Mouse (Mus musculus): ENCODE measurements around the gene Fbxw5. TPM values are rescaled to one million over a fixed set of nuclear protein-coding genes. Genes with fewer than 3 reads are reported as not detected.
"Not testable (repeated sequence)": the region's sequence is repeated elsewhere in the genome, so short reads cannot be mapped to it uniquely, and the experiment has no call there.

Gene Fbxw5
- total RNA-seq, 4 experiments from 2014 or later, result 79.4 to 105 (median 88.7) TPM

DNA sequence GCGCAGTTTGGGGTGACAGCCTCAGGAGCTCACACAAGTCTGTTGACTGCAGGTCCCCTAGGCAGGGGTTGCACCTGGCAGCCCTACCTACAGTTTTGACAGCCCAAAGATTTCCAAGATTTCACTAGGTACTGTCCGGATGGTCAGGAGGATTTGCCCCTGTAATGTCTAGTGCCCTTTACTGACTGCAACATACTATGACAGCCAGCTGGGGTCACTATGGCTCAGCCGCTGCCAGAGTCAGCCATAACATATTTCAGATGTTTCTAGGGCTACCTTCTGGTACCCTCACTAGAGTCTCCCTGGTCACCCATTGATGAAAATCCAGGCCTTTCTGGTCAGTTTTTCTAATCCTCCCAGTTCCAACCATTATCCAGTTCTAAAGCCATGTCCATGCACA, 9.4 kb downstream of the Fbxw5 start:
- no peak for DNase-seq (ENCODE audit: low spot score)

DNA sequence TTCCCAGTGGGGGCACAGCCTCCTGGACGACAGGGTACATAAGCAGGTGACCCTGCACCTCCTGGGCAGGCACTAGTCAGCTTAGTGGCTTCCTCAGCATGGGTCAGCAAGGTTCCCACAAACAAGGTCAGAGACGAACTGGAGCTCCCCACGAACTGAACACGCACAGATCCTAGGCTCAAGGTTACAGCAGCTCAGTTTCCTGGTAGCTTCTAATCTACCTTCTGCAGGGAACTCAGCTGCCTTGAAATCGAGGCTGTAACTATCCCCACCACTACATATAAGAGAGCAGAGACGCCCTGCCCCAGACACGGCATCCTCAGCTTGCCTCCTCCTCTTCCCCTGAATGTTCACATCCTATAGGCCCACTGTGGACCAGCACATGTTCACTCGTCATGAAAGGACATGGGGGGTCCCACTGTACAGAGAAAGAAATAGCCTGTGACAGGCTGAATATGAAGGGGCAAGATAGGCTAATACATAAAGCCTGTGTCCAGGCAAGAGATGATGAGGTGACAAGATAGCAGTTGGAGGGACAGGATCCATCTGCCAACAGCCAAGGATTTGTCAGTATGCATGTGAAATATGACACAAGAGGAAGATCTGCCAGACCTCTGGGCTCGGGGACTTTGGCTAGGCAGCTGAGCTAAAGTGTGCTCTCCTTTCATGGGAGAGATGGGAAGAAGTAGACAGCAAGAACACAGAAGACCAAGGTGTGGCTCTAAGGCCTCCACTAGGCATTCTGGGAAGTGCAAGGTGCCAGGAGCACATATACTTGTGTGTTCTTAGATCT, 26.2 kb downstream of the Fbxw5 start:
- DNase-seq (ENCODE audit: low spot score), result no peak

- DNase-seq (ENCODE audit: low spot score), result no peak
These were observed 33.2 kb downstream of the Fbxw5 start for GRCm38 (mm10) chr2:25533707-25534106.

DNA sequence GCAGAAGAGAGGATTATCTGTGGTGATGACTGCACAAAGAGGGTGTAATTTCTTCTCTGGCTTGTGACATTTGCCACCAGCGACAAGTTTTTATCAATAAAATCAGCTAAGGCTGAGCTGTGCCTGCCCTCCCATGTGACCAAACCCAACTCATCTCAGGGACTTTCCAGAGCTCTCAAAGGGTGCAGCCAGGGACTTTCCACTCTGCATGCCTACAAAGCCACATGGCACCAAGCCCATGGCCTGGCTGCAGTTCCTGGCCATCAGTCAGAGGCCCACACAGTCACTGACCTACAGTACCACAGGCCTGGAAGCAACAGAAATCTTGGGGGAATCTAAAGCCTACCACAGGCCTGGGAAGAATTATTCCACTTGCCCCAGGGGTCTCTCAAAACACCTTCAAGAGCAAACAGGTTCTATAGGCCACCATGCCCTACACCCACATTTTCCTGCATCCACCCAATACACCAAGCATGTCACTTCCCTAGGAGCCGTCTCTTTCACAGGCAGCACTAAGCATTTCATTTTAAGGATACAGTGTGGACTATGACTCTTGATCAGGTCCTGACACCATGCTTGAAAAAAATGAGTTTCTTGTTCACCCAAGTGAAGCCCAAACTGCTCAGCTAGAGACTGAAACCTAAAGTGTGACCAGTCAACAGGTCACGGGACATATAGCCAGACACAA, 33.8 kb downstream of the Fbxw5 start:
- peak; percentile 86 for DNase-seq (ENCODE audit: low spot score)

- no peak for DNase-seq (ENCODE audit: low spot score)
These were observed 34.3 kb downstream of the Fbxw5 start for GRCm38 (mm10) chr2:25534866-25535182.

- DNase-seq (ENCODE audit: low spot score), result no peak
These were observed 36.0 kb downstream of the Fbxw5 start for GRCm38 (mm10) chr2:25536531-25536930.

GRCm38 (mm10) chr2:25540541-25540948, 40.0 kb downstream of the Fbxw5 start:
- no peak for DNase-seq (ENCODE audit: low spot score)

DNA sequence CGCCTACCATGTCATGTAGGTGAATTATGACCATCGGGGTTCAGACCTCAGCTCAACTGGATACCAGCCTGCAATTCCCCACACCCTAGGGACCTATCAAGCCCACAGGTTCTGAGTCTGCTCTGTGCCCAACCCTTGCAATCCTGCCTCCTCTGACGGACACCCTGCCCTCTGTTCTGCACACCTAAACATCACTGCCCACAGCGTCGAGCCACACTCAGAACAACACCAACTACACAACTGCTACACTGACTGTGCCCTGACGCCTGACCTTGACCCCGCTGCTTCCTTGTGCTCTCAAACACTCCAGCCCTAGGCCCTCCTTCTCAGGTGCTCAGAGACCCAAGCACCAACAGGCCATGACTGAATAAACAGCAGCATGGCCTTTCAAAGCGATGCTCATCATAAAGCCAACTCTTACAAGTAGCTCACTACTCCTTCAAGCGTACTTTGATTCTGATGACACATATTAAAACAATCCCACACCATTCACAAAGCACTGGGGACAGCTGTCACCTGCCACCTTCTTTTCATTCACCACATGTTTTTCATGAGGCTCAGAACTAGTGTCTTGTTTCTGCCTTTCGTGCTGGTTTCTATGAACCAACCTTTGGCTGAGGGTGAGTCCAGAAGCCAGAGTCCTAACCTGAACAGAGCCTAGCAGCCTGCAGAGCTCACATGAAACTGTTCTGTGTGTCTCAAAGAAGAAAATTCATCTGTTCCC, 41.3 kb downstream of the Fbxw5 start:
- DNase-seq (ENCODE audit: low spot score), result no peak

- DNase-seq (ENCODE audit: low spot score), result no peak
These were observed 45.7 kb downstream of the Fbxw5 start for GRCm38 (mm10) chr2:25545996-25546810.

- peak; percentile 99 for DNase-seq (ENCODE audit: low spot score)
These were observed 46.4 kb downstream of the Fbxw5 start, which contains the start of gene Traf2 for GRCm38 (mm10) chr2:25546811-25547491. Traf2 (minus strand) TSS chr2:25546940.

- no peak for DNase-seq (ENCODE audit: low spot score)
These were observed 48.8 kb downstream of the Fbxw5 start for GRCm38 (mm10) chr2:25549021-25549991.

DNA sequence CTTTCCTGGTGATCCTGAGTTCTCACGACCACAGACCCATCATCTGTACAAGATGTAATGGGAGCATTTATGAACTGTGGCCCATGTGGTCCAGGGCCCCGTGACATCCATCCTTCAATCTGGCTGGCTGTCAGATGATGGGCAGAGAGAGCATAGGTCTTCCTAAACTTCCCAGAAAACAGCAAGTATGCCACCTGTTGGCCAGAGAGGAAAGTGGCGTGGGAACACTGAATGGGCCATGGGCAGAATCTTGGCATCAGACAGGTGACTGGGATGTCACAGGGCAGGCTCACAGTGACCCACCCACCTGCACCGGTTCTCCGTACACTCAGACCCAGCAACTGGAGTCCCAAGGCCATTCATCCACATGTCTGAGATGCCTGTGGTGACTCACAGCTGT, 50.6 kb downstream of the Fbxw5 start:
- DNase-seq (ENCODE audit: low spot score), result no peak

GRCm38 (mm10) chr2:25553171-25553786, 52.7 kb downstream of the Fbxw5 start:
- not testable (repeated sequence) for DNase-seq (ENCODE audit: low spot score)

Other genes with a start within 250 kb of the Fbxw5 start
- 10 to 100 TPM; 11.4 to 16.1 (median 13.6) TPM for gene Tmem203, start 245.3 kb upstream of the Fbxw5 start, total RNA-seq (2022)
- gene Tprn, start 238.1 kb upstream of the Fbxw5 start, total RNA-seq (2022), result 1 to 10 TPM; 4.0 to 8.6 (median 6.7) TPM
- 10 to 100 TPM; 39.5 to 47.1 (median 40.1) TPM for gene Ssna1, start 228.3 kb upstream of the Fbxw5 start, total RNA-seq (2022)
- 10 to 100 TPM; 36.8 to 39.8 (median 37.6) TPM for gene Anapc2, start 228.3 kb upstream of the Fbxw5 start, total RNA-seq (2022)
- gene Tmem210, start 212.6 kb upstream of the Fbxw5 start, total RNA-seq (2022), result not detected
- gene Lrrc26, start 210.8 kb upstream of the Fbxw5 start, total RNA-seq (2022), result not detected
- under 1 TPM in 2 of 4 experiments, not detected in 2; 0.09 to 0.11 TPM for gene Grin1, start 181.6 kb upstream of the Fbxw5 start, total RNA-seq (2022)
- 10 to 100 TPM; 19.9 to 28.2 (median 22.5) TPM for gene Man1b1, start 168.4 kb upstream of the Fbxw5 start, total RNA-seq (2022)
- gene Dpp7, start 144.4 kb upstream of the Fbxw5 start, total RNA-seq (2022), result 1 to 10 TPM; 3.8 to 5.2 (median 5.1) TPM
- gene Uap1l1, start 135.1 kb upstream of the Fbxw5 start, total RNA-seq (2022), result 10 to 100 TPM in 1 of 4 experiments, 1 to 10 TPM in 3; 8.9 to 10.7 (median 9.5) TPM
- not detected for gene Sapcd2, start 128.4 kb upstream of the Fbxw5 start, total RNA-seq (2022)
- 10 to 100 TPM; 11.6 to 14.4 (median 12.6) TPM for gene Entpd2, start 104.9 kb upstream of the Fbxw5 start, total RNA-seq (2022)
- gene Npdc1, start 101.4 kb upstream of the Fbxw5 start, total RNA-seq (2022), result 10 to 100 TPM; 25.3 to 35.8 (median 33.6) TPM
- under 1 TPM in 2 of 4 experiments, not detected in 2; 0.16 to 0.60 TPM for gene Fut7, start 77.5 kb upstream of the Fbxw5 start, total RNA-seq (2022)
- gene Abca2, start 72.0 kb upstream of the Fbxw5 start, total RNA-seq (2022), result 10 to 100 TPM; 42.5 to 47.2 (median 45.2) TPM
- gene Clic3, start 43.9 kb upstream of the Fbxw5 start, total RNA-seq (2022), result 1 to 10 TPM; 1.3 to 3.6 (median 2.3) TPM
- 10 to 100 TPM; 21.4 to 30.7 (median 23.3) TPM for gene Paxx, start 39.7 kb upstream of the Fbxw5 start, total RNA-seq (2022)
- gene Ptgds, start 30.7 kb upstream of the Fbxw5 start, total RNA-seq (2022), result 1,000 to 10,000 TPM in 1 of 4 experiments, 100 to 1,000 TPM in 3; 350 to 1,004 (median 621) TPM
- gene Lcn12, start 6.8 kb upstream of the Fbxw5 start, total RNA-seq (2022), result not detected
- 1 to 10 TPM; 1.7 to 2.6 (median 2.0) TPM for gene C8g, start 969 bp downstream of the Fbxw5 start, total RNA-seq (2022)
- gene Traf2, start 46.2 kb downstream of the Fbxw5 start, total RNA-seq (2022), result 10 to 100 TPM; 11.8 to 16.3 (median 13.8) TPM
- gene Edf1, start 57.1 kb downstream of the Fbxw5 start, total RNA-seq (2022), result 100 to 1,000 TPM; 156 to 257 (median 210) TPM
- gene Mamdc4, start 74.1 kb downstream of the Fbxw5 start, total RNA-seq (2022), result 1 to 10 TPM; 1.1 to 2.2 (median 1.5) TPM
- 10 to 100 TPM; 58.2 to 72.2 (median 65.4) TPM for gene Phpt1, start 74.5 kb downstream of the Fbxw5 start, total RNA-seq (2022)
- gene Ajm1, start 81.0 kb downstream of the Fbxw5 start, total RNA-seq (2022), result under 1 TPM; 0.09 to 0.38 (median 0.25) TPM
- gene Rabl6, start 107.8 kb downstream of the Fbxw5 start, total RNA-seq (2022), result 10 to 100 TPM; 67.3 to 75.3 (median 71.3) TPM
- gene Ccdc183, start 116.9 kb downstream of the Fbxw5 start, total RNA-seq (2022), result not detected
- gene Tmem141, start 121.3 kb downstream of the Fbxw5 start, total RNA-seq (2022), result 10 to 100 TPM; 32.0 to 42.2 (median 38.6) TPM
- gene Fcna, start 127.3 kb downstream of the Fbxw5 start, total RNA-seq (2022), result 1 to 10 TPM; 3.4 to 6.0 (median 4.3) TPM
- gene Lcn8, start 152.4 kb downstream of the Fbxw5 start, total RNA-seq (2022), result 1 to 10 TPM in 2 of 4 experiments, under 1 TPM in 2; 0.50 to 1.3 (median 0.97) TPM
- gene Lcn5, start 157.2 kb downstream of the Fbxw5 start, total RNA-seq (2022), result not detected
- gene Lcn6, start 176.0 kb downstream of the Fbxw5 start, total RNA-seq (2022), result not detected
- not detected for gene Lcn10, start 182.0 kb downstream of the Fbxw5 start, total RNA-seq (2022)
- gene Obp2a, start 199.3 kb downstream of the Fbxw5 start, total RNA-seq (2022), result under 1 TPM in 1 of 4 experiments, not detected in 3; 0.37 TPM
- 10 to 100 TPM; 14.2 to 21.0 (median 15.6) TPM for gene Bmyc, start 206.0 kb downstream of the Fbxw5 start, total RNA-seq (2022)
- not detected for gene Obp2b, start 236.3 kb downstream of the Fbxw5 start, total RNA-seq (2022)

All from heart, adult 8-10 months (tissue).